Mouse (Mus musculus): Measurements from ENCODE around the gene H2-Q2.

DNA sequence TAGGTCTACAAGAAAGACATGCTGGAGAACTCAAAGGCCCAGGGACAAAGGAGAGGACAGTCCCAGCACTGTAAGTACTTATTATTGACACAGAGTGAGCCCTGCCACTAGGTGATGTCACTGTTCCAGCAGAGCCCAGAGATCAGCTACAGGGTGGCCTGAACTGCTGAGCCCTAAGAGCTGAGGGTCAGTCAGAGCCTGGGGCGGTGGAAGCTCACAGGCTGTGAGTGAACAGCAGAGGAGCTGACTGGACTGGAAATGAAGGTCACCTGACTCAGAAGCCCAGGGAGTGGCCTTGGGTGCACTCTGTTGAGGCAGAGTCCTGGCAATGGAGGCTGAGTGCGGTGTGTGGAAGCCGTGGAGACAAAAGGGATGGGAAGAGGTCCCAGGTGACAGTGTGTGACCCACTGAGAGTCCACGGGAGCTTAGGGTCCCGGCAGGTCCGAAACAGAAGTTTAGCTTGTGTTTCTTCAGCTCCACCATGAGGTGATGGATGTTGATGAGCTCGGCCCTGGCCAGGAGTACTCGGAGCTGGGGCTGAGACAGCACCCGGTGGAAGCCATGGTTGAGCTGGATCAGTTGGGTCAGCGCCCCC lies 38.2 kb upstream of the H2-Q2 start:
- TF ChIP-seq EP300 (IDR thresholded peaks at IDR 0.05; ENCODE audit: low read depth) (no peak), CTCF (IDR thresholded peaks at IDR 0.05; ENCODE audit: low read depth) (no peak; the same call in 1 of the 2 replicates)
